Mouse (Mus musculus) heart, postnatal 0 days (tissue): ENCODE measurements around the gene Dennd2a.

Source experiments
- CTCF ChIP-seq: IDR thresholded peaks from 2 replicates; pipeline ENCODE4 v1.5.1; 2016; ENCODE audit warnings: antibody characterized with exemption, control low read depth, low read depth
- EP300 ChIP-seq: IDR thresholded peaks from 2 replicates; pipeline ENCODE4 v1.6.1; 2016; ENCODE audit warnings: antibody characterized with exemption, low read depth

GRCm38 (mm10) chr6:39425181-39425580 lies 132.5 kb downstream of the Dennd2a start:
- TF ChIP-seq EP300: no peak
- TF ChIP-seq CTCF: no peak
